Comparison of ENCODE assay signal across 33 mouse cellular contexts in genomic region chr15:78505541-78505940, GRCm38 (mm10). TPM values are rescaled to one million over a fixed set of nuclear protein-coding genes. Genes with fewer than 3 reads are reported as not detected.
"Had no signal": no experiment of that assay in that cellular context is flagged by ENCODE, and none has a peak within 500 bp of the region (broad histone marks: within the 10 kb centered on the region; RNA-seq: fewer than 3 reads in every experiment).

No protein-coding gene starts in this region.

- ATAC-seq: hindbrain, embryonic 16.5 days; hindbrain, postnatal 0 days; inflammation-experienced regulatory T-cells, adult 6 months; intestine, embryonic 15.5 days; intestine, embryonic 16.5 days; intestine, postnatal 0 days had no signal

- DNase-seq: heart, postnatal 10 days; heart, postnatal 14 days; heart, postnatal 36 days; heart, postnatal 4 days; kidney, adult 11 months; kidney, adult 18-20 months; kidney, adult 2 months; kidney, adult 8-10 months; kidney, adult 9 months; kidney, postnatal 10 days; kidney, postnatal 14 days; kidney, postnatal 25 days; kidney, postnatal 36 days; kidney, postnatal 4 days; layer of hippocampus, adult 9-11 months had no signal

RNA-seq across cellular contexts. Expression of gene Il2rb, which starts 10.5 kb away (rescaled TPM):
- polyA plus RNA-seq: heart, embryonic 10.5 days; heart, embryonic 11.5 days; heart, embryonic 12.5 days; hindbrain, embryonic 10.5 days; hindbrain, embryonic 11.5 days had no signal

RNA-seq across cellular contexts. Expression of gene Tmprss6, which starts 37.1 kb away (rescaled TPM):
- total RNA-seq: heart, postnatal 14 days; heart, postnatal 25 days; heart, postnatal 36 days; heart, postnatal 4 days; hematopoietic stem cell, adult 5-6 weeks; layer of hippocampus, postnatal 10 days; layer of hippocampus, postnatal 14 days had no signal
- polyA plus RNA-seq: heart, embryonic 14.5 days; hindbrain, embryonic 10.5 days; inflammation-experienced regulatory T-cells, adult 6 months had no signal

RNA-seq across cellular contexts. Expression of gene Sstr3, which starts 38.9 kb away (rescaled TPM):
- total RNA-seq: heart, postnatal 14 days; heart, postnatal 25 days; heart, postnatal 36 days; hematopoietic stem cell, adult 5-6 weeks had no signal
- polyA plus RNA-seq: heart, embryonic 10.5 days; heart, embryonic 13.5 days; heart, embryonic 14.5 days; heart, embryonic 16.5 days had no signal
